Mouse (Mus musculus) lung, adult 2 months (tissue): ENCODE results near the gene Rab7.

ENCODE experiments used
- CTCF ChIP-seq: fragments of 200-500 bp; IDR thresholded peaks from 2 replicates; pipeline ENCODE4 v1.5.1; 2011; ENCODE audit warnings: mild to moderate bottlenecking, low read length, control low read depth; ENCODE audit not compliant: insufficient read depth
- POLR2A ChIP-seq: fragments of 200-500 bp; IDR thresholded peaks from 2 replicates; pipeline ENCODE4 v1.6.1; 2011; ENCODE audit warnings: low read depth, mild to moderate bottlenecking, control low read depth, low read length, borderline replicate concordance; ENCODE audit errors: extremely low read depth

GRCm38 (mm10) chr6:88033504-88033903 lies 11.6 kb downstream of the Rab7 start:
- TF ChIP-seq CTCF (no peak), POLR2A (no peak)
